Mouse (Mus musculus): ENCODE measurements around the gene Ndrg3.

DNA sequence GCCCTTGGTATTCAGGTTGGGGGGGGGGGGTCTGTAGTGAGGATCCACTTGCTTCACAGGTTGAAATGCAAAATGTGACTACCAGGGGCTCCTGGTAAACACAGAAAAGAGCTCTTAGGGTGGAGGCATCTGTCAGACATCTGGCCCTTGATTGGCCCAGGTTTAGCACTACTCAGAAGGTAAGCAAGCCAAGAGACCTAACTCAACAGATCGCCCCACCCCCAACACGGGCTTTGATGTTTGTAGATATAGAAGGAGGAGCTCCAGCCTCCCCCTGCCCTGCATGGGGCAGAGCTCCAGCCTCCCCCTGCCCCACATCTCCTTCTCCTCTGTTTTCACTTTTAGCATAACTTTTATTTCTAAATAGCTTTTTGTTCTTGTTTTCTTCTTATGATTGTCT is 72.1 kb downstream of the Ndrg3 start:
- no peak for TF ChIP-seq CTCF (IDR thresholded peaks at IDR 0.05; ENCODE audit: extremely low read depth, insufficient read depth, insufficient read length, insufficient replicate concordance)
- TF ChIP-seq POLR2A (IDR thresholded peaks at IDR 0.05; ENCODE audit: low read depth, low read length) = no peak
